25 mouse cellular contexts compared by ENCODE assay signal in the genomic region with DNA sequence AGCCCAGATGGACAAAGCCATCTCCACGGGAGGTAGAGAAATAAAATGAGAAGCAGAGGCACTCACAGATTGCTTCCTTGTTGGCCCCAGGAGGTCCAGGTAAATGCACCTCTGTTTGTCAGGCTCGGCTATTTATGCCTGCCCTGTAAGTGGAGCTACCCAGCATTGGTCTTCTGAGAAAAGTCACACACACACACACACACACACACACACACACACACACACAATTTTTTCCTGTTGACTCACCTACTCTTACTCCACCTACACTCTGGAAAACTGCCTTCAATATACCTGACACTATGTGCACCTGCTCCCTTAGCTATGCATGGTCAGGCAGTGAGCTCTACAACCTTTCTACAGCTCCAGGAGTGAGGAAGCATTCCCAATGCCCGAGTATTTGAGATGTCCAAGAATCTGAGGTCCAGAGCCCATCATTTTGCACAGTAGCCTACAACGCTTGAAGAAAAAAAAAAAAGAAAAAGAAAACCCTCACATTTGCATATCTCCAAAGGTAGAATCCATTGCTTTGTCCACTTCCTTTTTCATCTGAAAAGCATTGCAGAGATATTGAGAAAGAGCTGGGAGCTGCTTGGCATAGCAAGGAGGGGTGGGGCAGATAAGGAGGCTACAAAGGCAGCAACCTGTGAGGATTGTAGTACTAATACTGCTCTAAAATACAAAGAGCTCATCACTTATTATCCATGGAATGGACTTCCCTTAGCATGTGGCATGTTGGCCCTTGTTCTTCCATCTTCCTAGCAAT. TPM values are rescaled to one million over a fixed set of nuclear protein-coding genes. Genes with fewer than 3 reads are reported as not detected.
"Had no signal": no experiment of that assay in that cellular context is flagged by ENCODE, and none has a peak within 500 bp of the region (broad histone marks: within the 10 kb centered on the region; RNA-seq: fewer than 3 reads in every experiment).

Gene Sftpd (minus strand): TSS at position 91 of the 763 bp plus-strand sequence.

- H3K9me3 ChIP-seq: limb, embryonic 13.5 days; midbrain, embryonic 15.5 days; neural tube, embryonic 12.5 days had no signal

- H3K9ac ChIP-seq: limb, embryonic 13.5 days; liver, embryonic 14.5 days; lung, embryonic 14.5 days; midbrain, embryonic 15.5 days; neural tube, embryonic 12.5 days had no signal

- H3K27me3 ChIP-seq: limb, embryonic 13.5 days; midbrain, embryonic 15.5 days; neural tube, embryonic 12.5 days had no signal

- H3K36me3 ChIP-seq: limb, embryonic 13.5 days; midbrain, embryonic 15.5 days; neural tube, embryonic 12.5 days had no signal

- H3K4me1 ChIP-seq: limb, embryonic 13.5 days; midbrain, embryonic 15.5 days; neural tube, embryonic 12.5 days had no signal

- ATAC-seq: midbrain, embryonic 15.5 days had no signal

- H3K27ac ChIP-seq: limb, embryonic 13.5 days; liver, embryonic 14.5 days; midbrain, embryonic 15.5 days; neural tube, embryonic 12.5 days had no signal

- DNase-seq: kidney, adult 11 months; kidney, postnatal 14 days; left cerebral cortex, postnatal 4 days; lung, embryonic 14.5 days; retina, postnatal 1 day; right cerebral cortex, postnatal 4 days; spleen, adult 18-20 months; thymus, adult 2 months; thymus, postnatal 25 days had no signal

- H3K4me3 ChIP-seq: limb, embryonic 13.5 days; midbrain, embryonic 15.5 days; neural tube, embryonic 12.5 days had no signal

- H3K4me2 ChIP-seq: limb, embryonic 13.5 days; lung, embryonic 14.5 days; midbrain, embryonic 15.5 days; neural tube, embryonic 12.5 days had no signal

RNA-seq across cellular contexts. Expression of gene Sftpd, which starts in this region (rescaled TPM):
- total RNA-seq: layer of hippocampus, adult 8-10 months; layer of hippocampus, postnatal 14 days; left cerebral cortex, adult 18-20 months; left cerebral cortex, postnatal 10 days; left cerebral cortex, postnatal 4 days; megakaryocyte progenitor cell, adult 5-6 weeks; monocyte, adult 5-6 weeks; neutrophil, adult 5-6 weeks had no signal
- polyA plus RNA-seq: kidney, embryonic 14.5 days; large intestine, adult 2 months; limb, embryonic 13.5 days; liver, adult 2 months; liver, embryonic 14.5 days; lung, embryonic 14.5 days; midbrain, embryonic 15.5 days; neural tube, embryonic 12.5 days; stomach, embryonic 14.5 days; urinary bladder, adult 2 months had no signal
